Mouse (Mus musculus) brain, adult 10 weeks (tissue): Measurements from ENCODE around the gene Aqp12. TPM values are rescaled to one million over a fixed set of nuclear protein-coding genes. Genes with fewer than 3 reads are reported as not detected.

Source experiments
- polyA plus RNA-seq: library from polyadenylated mRNA; stranded (reverse); fragments of 350-450 nt; fragmentation: Illumina TruSeq; extraction: RNeasy Lipid Tissue Mini Kit (QIAGEN cat#74804); gene quantifications from one replicate; pipeline ENCODE4 v1.2.3, GENCODE M21; 2015; ENCODE audit warnings: low read depth, low replicate concordance

The Aqp12 gene
- not detected for polyA plus RNA-seq

GRCm38 (mm10) chr1:93006061-93006460, at the start of gene Aqp12:
Aqp12 (plus strand) TSS chr1:93006334.

Other genes starting within 250 kb of the Aqp12 start
- 53.0 TPM for gene Gpc1, start 174.7 kb upstream of the Aqp12 start, polyA plus RNA-seq
- gene Ankmy1, start 103.4 kb upstream of the Aqp12 start, polyA plus RNA-seq: 0.31 TPM
- 34.6 TPM for gene Dusp28, start 99.4 kb upstream of the Aqp12 start, polyA plus RNA-seq
- 27.3 TPM for gene Rnpepl1, start 95.6 kb upstream of the Aqp12 start, polyA plus RNA-seq
- gene Capn10, start 72.0 kb upstream of the Aqp12 start, polyA plus RNA-seq: 36.3 TPM
- 0.52 TPM for gene Gpr35, start 55.5 kb upstream of the Aqp12 start, polyA plus RNA-seq
- gene Kif1a, start 95.6 kb downstream of the Aqp12 start, polyA plus RNA-seq: 352 TPM
- gene Agxt, start 128.9 kb downstream of the Aqp12 start, polyA plus RNA-seq: not detected
- not detected for gene 2310007B03Rik, start 154.6 kb downstream of the Aqp12 start, polyA plus RNA-seq
- gene Crocc2, start 162.4 kb downstream of the Aqp12 start, polyA plus RNA-seq: 0.61 TPM
- gene Sned1, start 229.5 kb downstream of the Aqp12 start, polyA plus RNA-seq: 9.7 TPM